Mouse (Mus musculus) heart, adult 2 months (tissue): Measurements from ENCODE around the gene Arpc2.

Experiments
- CTCF ChIP-seq: fragments of 200-600 bp; IDR thresholded peaks from 2 replicates; pipeline ENCODE4 v1.8.1; 2022; ENCODE audit warnings: antibody characterized with exemption, mild to moderate bottlenecking, moderate library complexity
- EP300 ChIP-seq: fragments of 200-500 bp; IDR thresholded peaks from 2 replicates; pipeline ENCODE4 v1.6.1; 2011; ENCODE audit warnings: low read depth, low read length, control low read depth; ENCODE audit not compliant: insufficient read depth
- POLR2A ChIP-seq: fragments of 200-500 bp; IDR thresholded peaks from 2 replicates; pipeline ENCODE4 v1.6.1; 2011; ENCODE audit warnings: mild to moderate bottlenecking, low read depth, low read length, control low read depth; ENCODE audit not compliant: insufficient read depth

- TF ChIP-seq CTCF (no peak), POLR2A (no peak), EP300 (no peak)
These were observed 42.7 kb downstream of the Arpc2 start, which contains the start of gene Gpbar1 for GRCm38 (mm10) chr1:74278538-74278937.
